Mouse (Mus musculus) lung, embryonic 14.5 days (tissue): ENCODE data around the gene Inpp5k. TPM values are rescaled to one million over a fixed set of nuclear protein-coding genes. Genes with fewer than 3 reads are reported as not detected.
A peak's percentile ranks its signal among the peaks of the same experiment; 100 is the strongest.

ENCODE experiments used
- ATAC-seq: fragments of 200-750 bp; cut with Nextera tagmentation; 2 replicates; pipeline ENCODE4 v1.8.0; 2017; ENCODE audit warnings: mild to moderate bottlenecking, moderate TSS enrichment, moderate library complexity; ENCODE audit not compliant: insufficient read depth
- DNase-seq: peaks from one replicate; pipeline ENCODE4 v3.0.0-alpha.2; 2015
- H3K27ac ChIP-seq: fragments of 300-500 bp; sonication (generic); 2 replicates; pipeline ENCODE4 v1.5.1; 2014; ENCODE audit warnings: low read depth, mild to moderate bottlenecking, moderate library complexity
- H3K27me3 ChIP-seq: fragments of 300-500 bp; sonication (generic); 2 replicates; pipeline ENCODE4 v1.6.1; 2014; ENCODE audit warnings: low read length, control low read depth; ENCODE audit not compliant: insufficient read depth
- H3K36me3 ChIP-seq: fragments of 300-500 bp; sonication (generic); 2 replicates; pipeline ENCODE4 v1.6.1; 2014; ENCODE audit warnings: control low read depth; ENCODE audit not compliant: insufficient read depth
- H3K4me1 ChIP-seq: fragments of 300-500 bp; sonication (generic); 2 replicates; pipeline ENCODE4 v1.6.1; 2014; ENCODE audit warnings: antibody characterized with exemption, control low read depth; ENCODE audit not compliant: insufficient read depth
- H3K4me2 ChIP-seq: fragments of 300-500 bp; sonication (generic); 2 replicates; pipeline ENCODE4 v1.6.1; 2014; ENCODE audit warnings: mild to moderate bottlenecking
- H3K4me3 ChIP-seq: fragments of 300-500 bp; sonication (generic); 2 replicates; pipeline ENCODE4 v1.5.1; 2014; ENCODE audit warnings: low read depth, low read length
- H3K9ac ChIP-seq: fragments of 300-500 bp; sonication (generic); 2 replicates; pipeline ENCODE4 v1.6.1; 2014
- H3K9me3 ChIP-seq: fragments of 300-500 bp; sonication (generic); 2 replicates; pipeline ENCODE4 v1.6.1; 2016; ENCODE audit warnings: low read depth, low read length, control low read depth
- CTCF ChIP-seq: IDR thresholded peaks from 2 replicates; pipeline ENCODE4 v1.5.1; 2016; ENCODE audit warnings: antibody characterized with exemption, low read depth
- WGBS: fragments of 180-500 bp; shearing (Covaris S2); extraction: QIAGEN DNeasy Blood & Tissue Kit; methylation state at CpG from one replicate; pipeline ENCODE4 v1.1.7; 2014; 5-methylcytosine and 5-hydroxymethylcytosine counted together
- polyA plus RNA-seq: library from polyadenylated mRNA; unstranded; fragments of >200 nt; fragmentation: Nextera tagmentation; extraction: Ambion mirVana; gene quantifications from 2 replicates; pipeline ENCODE4 v1.2.1, GENCODE M21; 2014

Gene Inpp5k
- polyA plus RNA-seq, 1 experiment from 2014 or later, result 23.1 TPM

GRCm38 (mm10) chr11:75654471-75655390, 23.9 kb downstream of the Inpp5k start:
- 43% methylated on average over 25 of the region's 25 CpGs for WGBS
- peak overlapping the region; percentile 71 for H3K4me3 ChIP-seq
- peaks cover 40% of the 10 kb centered on the region for H3K4me1 ChIP-seq
- DNase-seq (no peak), ATAC-seq (no peak)
- no peaks in the 10 kb centered on the region for H3K9me3 ChIP-seq
- H3K9ac ChIP-seq, result 0 out of 2 replicates have a peak overlapping the region, but pooled peaks have one; percentile 58
- H3K27me3 ChIP-seq, result 0 out of 2 replicates have a peak, but pooled peaks cover 3% of the 10 kb centered on the region
- TF ChIP-seq CTCF, result no peak
- peak overlapping the region; percentile 89 for H3K27ac ChIP-seq
- H3K36me3 ChIP-seq, result peaks cover 16% of the 10 kb centered on the region
- peak overlapping the region; percentile 89 for H3K4me2 ChIP-seq

DNA sequence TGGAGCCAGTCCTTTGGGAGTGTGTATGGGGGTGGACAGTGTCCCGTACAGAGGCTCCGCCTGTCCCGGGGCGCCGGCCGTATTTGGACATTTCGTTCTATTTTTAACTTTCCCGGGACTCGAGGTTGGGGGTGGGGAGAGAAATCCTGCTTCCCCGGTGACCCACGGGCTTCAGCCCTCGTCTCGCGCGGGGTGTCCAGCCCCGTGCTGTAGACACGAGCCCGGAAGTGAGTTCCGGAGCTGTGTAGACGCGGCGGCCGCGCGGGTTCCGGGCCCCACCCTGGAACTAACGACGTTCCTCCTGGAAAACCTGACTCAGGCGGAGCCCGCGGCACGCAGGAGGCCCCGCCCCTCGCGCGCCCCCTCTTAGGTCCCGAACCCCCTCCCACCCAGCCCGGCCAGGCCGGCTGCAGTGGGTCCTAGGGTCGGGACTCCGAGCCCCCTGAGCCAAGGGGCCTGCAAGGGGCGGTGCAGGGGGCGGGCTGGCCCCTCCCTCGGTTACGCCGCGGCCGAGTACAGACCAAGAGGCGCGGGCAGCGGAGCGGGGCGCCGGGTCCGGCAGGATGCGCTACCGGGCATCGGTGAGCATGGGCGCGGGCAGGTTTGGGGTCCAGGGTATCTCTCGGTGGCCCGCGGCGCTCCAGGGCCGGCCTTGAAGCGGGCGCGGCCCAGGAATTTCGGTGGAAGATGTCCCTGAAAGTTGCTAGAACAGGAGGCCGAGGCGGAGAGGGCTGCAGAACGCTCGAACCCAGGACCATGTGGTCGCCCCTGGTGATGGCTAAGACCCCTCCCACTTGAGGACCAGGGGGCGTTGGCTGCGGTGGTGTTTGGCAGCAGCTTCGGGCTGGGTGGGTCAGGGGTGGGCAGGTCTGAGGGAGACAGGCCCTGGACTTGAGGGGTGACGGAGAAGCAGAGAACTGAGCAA, 25.1 kb downstream of the Inpp5k start:
- TF ChIP-seq CTCF, result no peak
- peak overlapping the region; percentile 77 for H3K9ac ChIP-seq
- H3K27ac ChIP-seq, result peak overlapping the region; percentile 89
- H3K4me3 ChIP-seq, result peak overlapping the region; percentile 71
- H3K9me3 ChIP-seq, result no peaks in the 10 kb centered on the region
- peak; percentile 44 for ATAC-seq
- under 1% methylated on average over 74 of the region's 78 CpGs for WGBS
- H3K4me1 ChIP-seq, result peaks cover 35% of the 10 kb centered on the region
- peaks cover 27% of the 10 kb centered on the region for H3K36me3 ChIP-seq
- peak overlapping the region; percentile 89 for H3K4me2 ChIP-seq
- 0 out of 2 replicates have a peak, but pooled peaks cover 3% of the 10 kb centered on the region for H3K27me3 ChIP-seq
- DNase-seq, result peak; percentile 83

GRCm38 (mm10) chr11:75656621-75657590, 26.1 kb downstream of the Inpp5k start:
- H3K4me3 ChIP-seq, result peak overlapping the region; percentile 71
- H3K36me3 ChIP-seq, result peaks cover 37% of the 10 kb centered on the region
- H3K4me1 ChIP-seq, result peaks cover 34% of the 10 kb centered on the region
- H3K9ac ChIP-seq, result peak overlapping the region; percentile 77
- no peak for DNase-seq
- TF ChIP-seq CTCF, result no peak
- 55% methylated on average over 17 of the region's 20 CpGs for WGBS
- peak overlapping the region; percentile 89 for H3K27ac ChIP-seq
- 0 out of 2 replicates have a peak, but pooled peaks cover 3% of the 10 kb centered on the region for H3K27me3 ChIP-seq
- H3K4me2 ChIP-seq, result peak overlapping the region; percentile 89
- H3K9me3 ChIP-seq, result no peaks in the 10 kb centered on the region
- ATAC-seq, result no peak

- Histone ChIP-seq H3K27ac (no peak overlapping the region), H3K4me2 (no peak overlapping the region), H3K36me3 (peaks cover 47% of the 10 kb centered on the region), H3K4me3 (no peak overlapping the region), H3K27me3 (0 out of 2 replicates have a peak, but pooled peaks cover 3% of the 10 kb centered on the region), H3K4me1 (peaks cover 28% of the 10 kb centered on the region), H3K9me3 (no peaks in the 10 kb centered on the region), H3K9ac (no peak overlapping the region)
- ATAC-seq (no peak), DNase-seq (no peak)
- TF ChIP-seq CTCF, result no peak
Measured at GRCm38 (mm10) chr11:75657841-75658240, 27.1 kb downstream of the Inpp5k start.

- Histone ChIP-seq H3K27ac (no peak overlapping the region), H3K4me2 (no peak overlapping the region), H3K9ac (no peak overlapping the region), H3K4me3 (no peak overlapping the region), H3K4me1 (peaks cover 25% of the 10 kb centered on the region), H3K27me3 (no peaks in the 10 kb centered on the region), H3K9me3 (no peaks in the 10 kb centered on the region), H3K36me3 (peaks cover 50% of the 10 kb centered on the region)
- ATAC-seq (no peak), DNase-seq (no peak)
- no peak for TF ChIP-seq CTCF
- 92% methylated on average over 13 of the region's 13 CpGs for WGBS
Measured at GRCm38 (mm10) chr11:75658311-75658710, 27.5 kb downstream of the Inpp5k start.
